Mouse (Mus musculus) adrenal gland, postnatal 14 days (tissue): ENCODE results near the gene Nsun4. TPM values are rescaled to one million over a fixed set of nuclear protein-coding genes. Genes with fewer than 3 reads are reported as not detected.
A peak's percentile ranks its signal among the peaks of the same experiment; 100 is the strongest.

Experiments
- DNase-seq: peaks from one replicate; pipeline ENCODE4 v3.0.0; 2021; ENCODE audit warnings: mixed read lengths
- total RNA-seq: library from RNA; stranded (reverse); gene quantifications from 2 replicates; pipeline ENCODE4 v1.2.3, GENCODE M21; 2021

Nsun4 gene
- total RNA-seq, 1 experiment from 2014 or later = 23.8 TPM

DNA sequence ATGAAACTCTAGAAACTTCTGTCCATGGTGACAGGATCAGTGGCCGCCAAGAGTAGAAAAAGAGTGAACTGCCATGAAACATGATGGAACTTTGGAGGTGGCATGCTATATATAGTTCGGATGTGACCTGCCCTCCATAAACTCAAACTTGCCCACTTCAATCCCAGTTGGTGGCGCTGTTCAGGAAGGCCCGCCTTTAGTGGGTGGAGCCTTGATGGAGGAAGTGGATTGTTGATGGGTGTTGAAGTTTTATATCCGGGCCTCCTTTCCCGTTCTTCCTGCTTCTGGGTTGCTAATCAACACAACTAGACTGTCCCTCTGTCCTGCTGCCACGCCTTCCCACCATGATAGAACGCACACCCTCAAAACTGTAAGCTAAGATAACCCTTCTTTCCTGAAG lies 68.7 kb downstream of the Nsun4 start:
- DNase-seq = peak; percentile 29

DNA sequence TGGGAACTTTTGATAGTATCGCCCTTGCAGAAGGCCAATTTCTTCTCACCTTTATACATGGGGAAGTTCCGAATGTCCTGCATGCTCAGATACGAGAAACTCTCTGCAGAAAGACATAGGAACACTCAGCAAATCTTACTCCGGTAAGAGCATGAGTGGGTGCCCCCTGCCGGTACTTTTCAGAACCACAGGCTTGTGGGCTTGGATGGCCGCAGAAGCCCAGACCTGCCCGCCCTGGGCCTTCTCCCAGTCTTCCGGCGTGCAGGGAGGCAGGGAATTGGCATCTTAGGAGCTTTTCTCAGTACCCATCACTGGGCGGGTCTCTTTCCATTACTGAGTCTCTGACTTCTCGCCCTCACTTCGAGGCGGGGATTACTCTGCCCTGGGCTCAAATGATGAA lies 69.6 kb downstream of the Nsun4 start:
- DNase-seq = peak; percentile 89

Other genes with a start within 250 kb of the Nsun4 start
- 10.2 and 12.4 TPM in 2 replicates for gene Mob3c, start 225.8 kb downstream of the Nsun4 start, total RNA-seq
- gene Mknk1, start 214.7 kb downstream of the Nsun4 start, total RNA-seq = 29.3 and 42.4 TPM in 2 replicates
- gene Kncn, start 169.5 kb downstream of the Nsun4 start, total RNA-seq = not detected in 2 replicates
- gene 6430628N08Rik, start 163.2 kb downstream of the Nsun4 start, total RNA-seq = not detected in 2 replicates
- not detected in 2 replicates for gene Dmbx1, start 114.0 kb downstream of the Nsun4 start, total RNA-seq
- 5.6 and 9.9 TPM in 2 replicates for gene Faah, start 36.0 kb downstream of the Nsun4 start, total RNA-seq
- gene Uqcrh, start 21.2 kb upstream of the Nsun4 start, total RNA-seq = 944 and 957 TPM in 2 replicates
- 61.8 and 67.4 TPM in 2 replicates for gene Lrrc41, start 21.4 kb upstream of the Nsun4 start, total RNA-seq
- gene Rad54l, start 69.8 kb upstream of the Nsun4 start, total RNA-seq = 4.5 and 5.2 TPM in 2 replicates
- 65.8 and 75.2 TPM in 2 replicates for gene Pomgnt1, start 70.0 kb upstream of the Nsun4 start, total RNA-seq
- 12.4 and 18.1 TPM in 2 replicates for gene Lurap1, start 97.5 kb upstream of the Nsun4 start, total RNA-seq
- not detected in 2 replicates for gene Tspan1, start 113.7 kb upstream of the Nsun4 start, total RNA-seq
- not detected in 2 replicates for gene 1700042G07Rik, start 119.5 kb upstream of the Nsun4 start, total RNA-seq
- gene Gm49337, start 119.5 kb upstream of the Nsun4 start, total RNA-seq = not detected in 2 replicates
- 15.1 and 18.9 TPM in 2 replicates for gene Pik3r3, start 167.7 kb upstream of the Nsun4 start, total RNA-seq